Mouse (Mus musculus): Measurements from ENCODE around the gene Olfr859. TPM values are rescaled to one million over a fixed set of nuclear protein-coding genes. Genes with fewer than 3 reads are reported as not detected.
"Not testable (repeated sequence)": the region's sequence is repeated elsewhere in the genome, so short reads cannot be mapped to it uniquely, and the experiment has no call there.

Olfr859 gene
- polyA plus RNA-seq (2015; fragmentation: Nextera tagmentation; extraction: Ambion mirVana): not detected in 2 replicates

DNA sequence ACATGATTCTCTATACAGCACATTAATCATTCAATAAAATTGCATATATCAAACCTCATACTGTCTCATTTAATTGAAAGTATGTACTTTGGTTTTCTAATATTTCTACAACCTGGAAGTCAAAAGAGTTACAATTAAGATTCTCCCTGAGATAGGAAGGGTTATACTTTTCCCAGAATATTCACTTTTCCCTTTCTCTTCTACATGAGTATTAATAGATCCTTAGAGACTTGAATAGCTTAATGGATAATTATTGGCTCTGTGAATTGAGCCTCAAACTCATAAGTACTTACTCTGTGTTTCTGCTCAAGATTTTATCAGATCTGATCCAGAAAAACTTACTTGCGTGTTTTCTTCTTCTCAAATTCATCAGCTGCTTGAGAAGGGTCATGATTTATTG, at the start of gene Olfr859:
Olfr859 (plus strand) TSS at position 301 of the 400 bp plus-strand sequence.
- DNase-seq (ENCODE audit: low spot score): not testable (repeated sequence)

DNA sequence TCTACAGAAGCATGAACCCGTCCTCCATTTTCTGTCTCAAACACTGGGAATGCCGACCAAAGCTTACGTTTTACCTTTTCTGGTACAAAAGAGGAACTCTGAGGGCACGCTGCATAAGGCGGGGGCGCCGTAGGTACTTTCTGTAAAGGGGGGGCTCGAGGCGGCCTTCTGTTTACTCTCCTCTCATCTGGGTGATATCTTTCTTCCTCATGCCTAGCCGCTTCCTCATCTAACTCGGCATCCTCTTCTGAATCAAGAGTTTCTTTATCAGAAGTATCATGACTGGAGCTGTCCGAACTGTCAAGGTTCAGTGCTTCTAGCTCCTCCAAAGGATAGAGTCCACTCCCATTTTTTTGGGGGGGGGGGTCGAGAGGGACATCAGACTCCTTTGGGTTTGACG, 35.6 kb upstream of the Olfr859 start:
- DNase-seq (ENCODE audit: low spot score): no peak

DNA sequence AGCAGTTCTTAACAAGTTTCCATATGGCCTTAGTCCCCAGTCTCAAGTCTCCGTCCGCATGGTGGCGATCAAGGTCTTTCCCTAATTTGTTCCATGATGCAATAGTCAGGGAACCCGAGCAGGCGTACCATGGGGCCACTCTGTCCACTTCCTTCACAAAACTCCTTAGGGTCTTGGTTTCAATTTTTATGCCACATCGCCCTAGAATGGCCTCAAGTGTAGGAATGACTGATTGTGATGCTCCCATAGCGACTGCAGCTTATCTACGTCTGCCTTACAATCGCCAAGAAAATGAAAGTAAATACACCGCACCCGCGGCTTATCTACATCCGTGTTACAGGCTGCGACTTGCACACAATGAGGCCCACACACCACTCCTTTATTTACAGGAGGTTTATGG, 35.0 kb upstream of the Olfr859 start:
- no peak for DNase-seq (ENCODE audit: low spot score)

DNA sequence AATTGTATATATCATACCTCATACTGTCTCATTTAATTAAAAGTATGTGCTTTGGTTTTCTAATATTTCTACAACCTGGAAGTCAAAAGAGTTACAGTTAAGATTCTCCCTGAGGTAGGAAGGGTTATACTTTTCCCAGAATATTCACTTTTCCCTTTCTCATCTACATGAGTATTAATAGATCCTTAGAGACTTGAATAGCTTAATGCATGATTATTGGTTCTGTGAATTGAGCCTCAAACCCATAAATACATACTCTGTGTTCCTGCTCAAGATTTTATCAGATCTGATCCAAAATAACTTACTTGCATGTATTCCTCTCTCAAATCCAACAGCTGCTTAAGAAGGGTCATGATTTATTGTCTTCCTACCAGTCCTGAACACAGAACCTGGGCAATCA, 24.7 kb upstream of the Olfr859 start, which contains the start of gene Olfr58:
Olfr58 (plus strand) TSS at position 301 of the 400 bp plus-strand sequence.
- no peak for DNase-seq (ENCODE audit: low spot score)

DNA sequence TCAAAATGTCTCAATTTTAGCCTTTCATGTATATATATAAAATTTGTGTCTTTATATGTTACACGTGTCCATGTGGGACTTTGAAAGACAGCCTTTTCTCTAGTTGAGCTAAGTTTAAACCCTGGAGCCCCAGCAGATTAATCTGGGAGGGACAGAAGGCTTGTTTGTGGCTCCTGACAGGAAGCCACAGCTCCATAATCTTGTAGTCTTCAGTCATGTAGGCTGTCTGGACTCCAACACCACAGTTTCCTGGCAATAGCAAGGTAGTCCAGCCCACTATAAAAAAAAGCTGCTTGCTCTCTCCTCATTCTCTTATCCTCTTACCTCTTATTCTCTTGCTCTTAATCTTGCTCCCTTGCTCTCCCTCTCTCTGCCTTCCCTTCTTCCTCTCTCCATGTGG, 1.7 kb upstream of the Olfr859 start:
- DNase-seq (ENCODE audit: low spot score): no peak

DNA sequence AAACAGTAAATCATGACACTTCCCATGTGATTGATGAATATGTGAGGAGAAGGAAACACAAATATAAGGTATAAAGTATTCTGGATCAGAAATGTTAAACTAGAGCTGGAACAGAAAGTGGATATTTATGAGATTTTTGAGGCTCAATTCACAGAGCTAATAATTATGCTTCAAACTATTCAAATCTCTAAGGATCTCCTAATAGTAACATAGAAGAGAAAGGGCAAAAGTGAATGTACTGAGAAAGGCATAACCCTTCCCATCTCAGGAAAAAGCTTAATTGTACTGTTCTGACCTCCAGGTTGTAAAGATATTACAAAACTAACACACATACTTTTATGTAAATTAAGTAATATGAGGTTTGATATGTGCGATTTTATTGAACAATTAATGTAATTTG, 44.9 kb downstream of the Olfr859 start, which contains the start of gene Olfr860:
Olfr860 (minus strand) TSS at position 101 of the 400 bp plus-strand sequence.
- no peak for DNase-seq (ENCODE audit: low spot score)

Other genes starting within 250 kb of the Olfr859 start
- gene Olfr854, start 237.5 kb upstream of the Olfr859 start, polyA plus RNA-seq (2015; fragmentation: Nextera tagmentation; extraction: Ambion mirVana): not detected in 2 replicates
- gene Olfr855, start 222.3 kb upstream of the Olfr859 start, polyA plus RNA-seq (2015; fragmentation: Nextera tagmentation; extraction: Ambion mirVana): not detected in 2 replicates
- gene Zfp317, start 182.8 kb upstream of the Olfr859 start, polyA plus RNA-seq (2015; fragmentation: Nextera tagmentation; extraction: Ambion mirVana): 16.5 and 18.1 TPM in 2 replicates
- not detected in 2 replicates for gene Olfr857, start 95.5 kb upstream of the Olfr859 start, polyA plus RNA-seq (2015; fragmentation: Nextera tagmentation; extraction: Ambion mirVana)
- gene Olfr58, start 24.6 kb upstream of the Olfr859 start, polyA plus RNA-seq (2015; fragmentation: Nextera tagmentation; extraction: Ambion mirVana): not detected in 2 replicates
- not detected in 2 replicates for gene Olfr860, start 44.8 kb downstream of the Olfr859 start, polyA plus RNA-seq (2015; fragmentation: Nextera tagmentation; extraction: Ambion mirVana)
- gene Olfr862, start 83.1 kb downstream of the Olfr859 start, polyA plus RNA-seq (2015; fragmentation: Nextera tagmentation; extraction: Ambion mirVana): not detected in 2 replicates
- 0.38 and 0.46 TPM in 2 replicates for gene Olfr77, start 112.0 kb downstream of the Olfr859 start, polyA plus RNA-seq (2015; fragmentation: Nextera tagmentation; extraction: Ambion mirVana)
- not detected in 2 replicates for gene Olfr866, start 223.1 kb downstream of the Olfr859 start, polyA plus RNA-seq (2015; fragmentation: Nextera tagmentation; extraction: Ambion mirVana)